Mouse (Mus musculus): ENCODE data around the gene Arhgap24. TPM values are rescaled to one million over a fixed set of nuclear protein-coding genes. Genes with fewer than 3 reads are reported as not detected.

The Arhgap24 gene
- polyA plus RNA-seq, 1 experiment: 4.2 TPM

GRCm38 (mm10) chr5:102768385-102769080 is 287.3 kb downstream of the Arhgap24 start:
- Histone ChIP-seq H3K27ac (ENCODE audit: insufficient read depth, low read length) (no peak overlapping the region), H3K36me3 (ENCODE audit: control insufficient read depth, insufficient read depth, low read length) (no peaks in the 10 kb centered on the region), H3K27me3 (ENCODE audit: control insufficient read depth, insufficient read depth, low read length) (no peaks in the 10 kb centered on the region), H3K4me3 (ENCODE audit: extremely low read depth, insufficient read depth, insufficient read length) (no peak overlapping the region), H3K4me1 (ENCODE audit: control insufficient read depth, insufficient read depth, insufficient read length) (no peaks in the 10 kb centered on the region)
- no peak for DNase-seq (ENCODE audit: low read depth in 1 of 2, low spot score in 2 of 2)
- no peak for TF ChIP-seq CTCF (IDR thresholded peaks at IDR 0.05; ENCODE audit: extremely low read depth, insufficient read depth, insufficient read length, insufficient replicate concordance)
- TF ChIP-seq POLR2A (IDR thresholded peaks at IDR 0.05; ENCODE audit: low read depth, low read length): no peak
- whole genome bisulfite sequencing: 75% methylated on average over 12 of the region's 12 CpGs

- Histone ChIP-seq H3K27me3 (ENCODE audit: control insufficient read depth, insufficient read depth, low read length) (no peaks in the 10 kb centered on the region), H3K4me1 (ENCODE audit: control insufficient read depth, insufficient read depth, insufficient read length) (no peaks in the 10 kb centered on the region), H3K4me3 (ENCODE audit: extremely low read depth, insufficient read depth, insufficient read length) (no peak overlapping the region), H3K36me3 (ENCODE audit: control insufficient read depth, insufficient read depth, low read length) (no peaks in the 10 kb centered on the region), H3K27ac (ENCODE audit: insufficient read depth, low read length) (no peak overlapping the region)
- WGBS: 90% methylated on average over 7 of the region's 7 CpGs
- TF ChIP-seq POLR2A (IDR thresholded peaks at IDR 0.05; ENCODE audit: low read depth, low read length) (no peak), CTCF (IDR thresholded peaks at IDR 0.05; ENCODE audit: extremely low read depth, insufficient read depth, insufficient read length, insufficient replicate concordance) (no peak)
- no peak for DNase-seq (ENCODE audit: low read depth in 1 of 2, low spot score in 2 of 2)
Measured at GRCm38 (mm10) chr5:102770611-102771010, 289.4 kb downstream of the Arhgap24 start.

DNA sequence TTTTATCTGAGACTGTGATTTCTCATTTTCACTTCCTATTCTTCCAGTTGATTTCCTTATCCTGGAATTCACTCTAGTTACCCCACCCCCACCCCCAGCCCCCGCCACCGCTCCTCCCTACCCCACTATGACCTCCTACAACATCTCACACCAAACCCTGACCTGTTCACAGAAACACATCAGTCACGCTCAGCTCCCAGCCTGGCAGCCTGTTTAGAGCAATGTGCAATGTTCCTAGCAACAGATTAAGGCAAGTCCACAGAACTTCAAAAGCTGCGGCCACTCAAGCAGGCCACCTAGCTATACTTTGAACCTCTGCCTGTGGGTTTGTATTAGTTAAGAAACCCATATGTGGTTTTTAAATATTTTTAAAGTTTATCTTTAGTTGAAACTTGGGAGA is 293.3 kb downstream of the Arhgap24 start:
- peaks cover 9% of the 10 kb centered on the region; the same call in 1 of the 2 replicates for H3K4me1 ChIP-seq (ENCODE audit: control insufficient read depth, insufficient read depth, insufficient read length)
- no peak for TF ChIP-seq CTCF (IDR thresholded peaks at IDR 0.05; ENCODE audit: extremely low read depth, insufficient read depth, insufficient read length, insufficient replicate concordance)
- TF ChIP-seq POLR2A (IDR thresholded peaks at IDR 0.05; ENCODE audit: low read depth, low read length): no peak
- no peak for DNase-seq (ENCODE audit: low read depth in 1 of 2, low spot score in 2 of 2)
- H3K4me3 ChIP-seq (ENCODE audit: extremely low read depth, insufficient read depth, insufficient read length): no peak overlapping the region
- H3K27ac ChIP-seq (ENCODE audit: insufficient read depth, low read length): no peak overlapping the region
- H3K36me3 ChIP-seq (ENCODE audit: control insufficient read depth, insufficient read depth, low read length): no peaks in the 10 kb centered on the region
- WGBS: 83% methylated on average over 4 of the region's 4 CpGs
- H3K27me3 ChIP-seq (ENCODE audit: control insufficient read depth, insufficient read depth, low read length): no peaks in the 10 kb centered on the region

DNA sequence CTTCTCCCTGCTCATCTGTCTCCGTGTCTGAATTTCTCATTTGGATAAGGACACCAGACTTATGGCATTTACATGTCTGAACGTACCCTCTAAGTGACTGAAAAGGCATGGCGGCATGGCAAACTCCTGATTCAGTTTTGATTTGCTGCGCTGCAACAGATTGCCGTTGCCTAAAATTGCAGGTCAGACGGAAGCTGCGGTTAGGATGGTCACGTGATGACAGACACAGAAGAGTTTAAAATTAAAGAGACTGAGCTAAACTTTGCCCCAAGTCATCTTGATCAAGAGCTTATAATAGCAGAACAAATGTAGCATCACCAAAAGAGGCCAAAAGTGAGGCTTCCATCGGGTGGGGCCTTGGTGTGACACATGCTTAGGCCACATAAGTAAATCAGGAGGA is 296.1 kb downstream of the Arhgap24 start:
- 78% methylated on average over 9 of the region's 9 CpGs for WGBS

DNA sequence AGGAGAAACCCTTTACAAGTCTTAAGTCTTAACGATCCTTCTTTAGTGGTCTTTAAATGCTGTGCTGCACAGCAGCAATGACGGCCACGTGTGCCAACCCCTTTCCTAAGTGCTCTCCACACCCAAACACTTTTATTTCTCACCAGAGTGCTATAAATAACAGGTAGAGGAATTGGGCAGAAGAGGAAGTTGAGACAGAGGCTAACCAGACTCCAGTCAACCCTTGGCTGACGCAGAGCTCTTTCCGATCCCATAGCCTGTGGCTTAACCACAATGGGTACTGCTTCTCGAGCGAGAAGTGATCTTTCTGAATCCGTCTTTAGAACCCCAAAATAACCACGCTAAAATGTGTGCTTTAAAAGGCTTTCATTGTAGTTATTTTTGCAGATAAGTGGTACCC is 296.7 kb downstream of the Arhgap24 start:
- 7% methylated on average over 9 of the region's 9 CpGs for WGBS
- no peak for TF ChIP-seq POLR2A (IDR thresholded peaks at IDR 0.05; ENCODE audit: low read depth, low read length)
- TF ChIP-seq CTCF (IDR thresholded peaks at IDR 0.05; ENCODE audit: extremely low read depth, insufficient read depth, insufficient read length, insufficient replicate concordance): no peak
- peak; percentile 24 to 39 for DNase-seq (ENCODE audit: low read depth in 1 of 2, low spot score in 2 of 2)
- Histone ChIP-seq H3K27ac (ENCODE audit: insufficient read depth, low read length) (no peak overlapping the region), H3K36me3 (ENCODE audit: control insufficient read depth, insufficient read depth, low read length) (no peaks in the 10 kb centered on the region), H3K4me1 (ENCODE audit: control insufficient read depth, insufficient read depth, insufficient read length) (peaks cover 9% of the 10 kb centered on the region; the same call in 1 of the 2 replicates), H3K27me3 (ENCODE audit: control insufficient read depth, insufficient read depth, low read length) (no peaks in the 10 kb centered on the region), H3K4me3 (ENCODE audit: extremely low read depth, insufficient read depth, insufficient read length) (no peak overlapping the region)

More for the DNA sequence above, 296.1 kb downstream of the Arhgap24 start:
- no peak for DNase-seq (ENCODE audit: low read depth in 1 of 2, low spot score in 2 of 2)
- no peak overlapping the region for H3K27ac ChIP-seq (ENCODE audit: insufficient read depth, low read length)
- no peak overlapping the region for H3K4me3 ChIP-seq (ENCODE audit: extremely low read depth, insufficient read depth, insufficient read length)
- H3K36me3 ChIP-seq (ENCODE audit: control insufficient read depth, insufficient read depth, low read length): no peaks in the 10 kb centered on the region
- TF ChIP-seq POLR2A (IDR thresholded peaks at IDR 0.05; ENCODE audit: low read depth, low read length) (no peak), CTCF (IDR thresholded peaks at IDR 0.05; ENCODE audit: extremely low read depth, insufficient read depth, insufficient read length, insufficient replicate concordance) (no peak)
- H3K27me3 ChIP-seq (ENCODE audit: control insufficient read depth, insufficient read depth, low read length): no peaks in the 10 kb centered on the region
- peaks cover 9% of the 10 kb centered on the region; the same call in 1 of the 2 replicates for H3K4me1 ChIP-seq (ENCODE audit: control insufficient read depth, insufficient read depth, insufficient read length)

DNA sequence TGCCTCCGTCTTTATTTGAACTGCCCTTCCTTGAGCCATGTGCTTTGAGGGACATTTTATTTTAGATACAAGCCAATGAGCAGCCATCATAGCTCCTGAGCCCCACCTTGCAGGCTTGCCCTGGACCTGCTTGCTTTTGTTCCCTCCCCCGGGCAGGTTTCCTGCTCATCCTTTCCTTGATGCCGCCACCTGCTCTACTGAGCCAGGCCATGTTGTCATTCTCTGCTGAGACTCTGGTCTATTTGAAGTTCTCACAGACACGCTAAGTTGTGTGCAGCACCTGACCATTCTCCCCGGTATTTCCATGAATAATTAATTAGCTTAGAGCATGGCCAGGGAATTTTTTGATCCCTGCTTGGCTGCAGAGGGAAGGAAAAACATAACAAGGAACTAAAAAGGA is 297.1 kb downstream of the Arhgap24 start:
- 13% methylated on average over 5 of the region's 5 CpGs for WGBS

DNA sequence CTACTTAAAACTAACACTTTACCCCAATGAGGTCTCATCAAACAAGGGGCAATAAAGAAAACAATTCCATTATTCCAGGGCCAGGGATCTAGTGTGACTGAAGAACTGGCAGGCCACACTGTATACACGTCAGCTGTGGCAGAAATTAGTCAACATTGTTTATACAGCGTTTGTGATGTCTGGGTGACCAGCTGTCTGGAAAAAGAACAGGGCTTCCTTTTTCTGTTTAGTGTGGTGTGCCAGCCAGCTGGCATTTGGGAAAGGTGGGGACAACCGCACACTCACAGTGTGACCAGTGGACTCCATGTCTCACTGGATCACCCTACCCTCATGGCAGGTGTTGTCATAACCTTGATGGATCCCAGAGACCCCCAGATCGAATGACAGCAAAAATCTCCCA is 302.4 kb downstream of the Arhgap24 start:
- Histone ChIP-seq H3K4me1 (ENCODE audit: control insufficient read depth, insufficient read depth, insufficient read length) (no peaks in the 10 kb centered on the region), H3K4me3 (ENCODE audit: extremely low read depth, insufficient read depth, insufficient read length) (no peak overlapping the region), H3K27ac (ENCODE audit: insufficient read depth, low read length) (no peak overlapping the region), H3K27me3 (ENCODE audit: control insufficient read depth, insufficient read depth, low read length) (no peaks in the 10 kb centered on the region), H3K36me3 (ENCODE audit: control insufficient read depth, insufficient read depth, low read length) (no peaks in the 10 kb centered on the region)
- no peak for DNase-seq (ENCODE audit: low read depth in 1 of 2, low spot score in 2 of 2)
- 68% methylated on average over 4 of the region's 4 CpGs for WGBS
- TF ChIP-seq POLR2A (IDR thresholded peaks at IDR 0.05; ENCODE audit: low read depth, low read length) (no peak), CTCF (IDR thresholded peaks at IDR 0.05; ENCODE audit: extremely low read depth, insufficient read depth, insufficient read length, insufficient replicate concordance) (no peak)

More for the DNA sequence above, 297.1 kb downstream of the Arhgap24 start:
- Histone ChIP-seq H3K4me1 (ENCODE audit: control insufficient read depth, insufficient read depth, insufficient read length) (peaks cover 9% of the 10 kb centered on the region; the same call in 1 of the 2 replicates), H3K27ac (ENCODE audit: insufficient read depth, low read length) (no peak overlapping the region), H3K4me3 (ENCODE audit: extremely low read depth, insufficient read depth, insufficient read length) (no peak overlapping the region), H3K36me3 (ENCODE audit: control insufficient read depth, insufficient read depth, low read length) (no peaks in the 10 kb centered on the region), H3K27me3 (ENCODE audit: control insufficient read depth, insufficient read depth, low read length) (no peaks in the 10 kb centered on the region)
- no peak for DNase-seq (ENCODE audit: low read depth in 1 of 2, low spot score in 2 of 2)
- TF ChIP-seq CTCF (IDR thresholded peaks at IDR 0.05; ENCODE audit: extremely low read depth, insufficient read depth, insufficient read length, insufficient replicate concordance) (no peak), POLR2A (IDR thresholded peaks at IDR 0.05; ENCODE audit: low read depth, low read length) (no peak)

Data from spleen, adult 2 months (tissue).